Mouse (Mus musculus): ENCODE results near the gene C130026I21Rik. TPM values are rescaled to one million over a fixed set of nuclear protein-coding genes. Genes with fewer than 3 reads are reported as not detected.
"Not testable (repeated sequence)": the region's sequence is repeated elsewhere in the genome, so short reads cannot be mapped to it uniquely, and the experiment has no call there.

Gene C130026I21Rik
- total RNA-seq, 2 experiments from 2014 or later = 0.89 to 1.7 TPM

DNA sequence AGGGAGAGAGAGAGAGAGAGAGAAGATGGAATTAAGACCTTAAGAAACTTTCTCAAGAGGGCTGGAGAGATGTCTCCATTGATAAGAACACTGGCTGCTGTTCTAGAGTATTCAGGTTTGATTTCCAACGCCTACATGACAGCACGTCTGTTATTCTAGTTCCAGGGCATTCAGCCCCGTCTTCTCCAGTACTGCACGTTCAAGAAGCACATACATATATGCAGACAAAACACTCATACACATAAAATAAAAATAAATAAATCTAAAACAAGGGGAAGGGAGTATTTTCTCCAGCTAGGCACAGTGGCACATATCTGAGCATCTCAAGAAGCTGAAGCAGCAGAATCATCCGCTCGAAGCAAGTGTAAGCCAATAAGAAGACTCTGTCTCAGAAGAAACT lies 234.6 kb downstream of the C130026I21Rik start:
- DNase-seq (ENCODE audit: low spot score in 2 of 2) = not testable (repeated sequence)

DNA sequence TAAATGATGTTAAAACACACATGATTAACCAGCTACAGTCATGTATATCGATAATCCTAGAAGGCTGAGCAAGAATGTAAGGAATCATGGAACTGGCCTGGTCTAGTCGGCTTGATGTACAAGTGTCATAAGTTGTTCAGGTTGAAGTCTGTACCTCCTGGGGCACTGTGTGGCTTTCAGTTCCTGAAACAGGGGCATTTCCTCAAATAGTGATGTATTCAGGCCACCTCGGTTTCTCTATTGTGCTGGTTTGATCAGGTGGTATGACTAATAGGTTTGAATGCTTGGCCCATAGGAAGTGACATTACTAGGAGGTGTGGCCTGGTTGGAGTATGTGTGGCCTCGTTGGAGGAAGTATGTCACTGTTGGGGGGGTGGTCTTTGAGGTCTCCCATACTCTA lies 236.0 kb downstream of the C130026I21Rik start:
- not testable (repeated sequence) for DNase-seq (ENCODE audit: low spot score in 2 of 2)

DNA sequence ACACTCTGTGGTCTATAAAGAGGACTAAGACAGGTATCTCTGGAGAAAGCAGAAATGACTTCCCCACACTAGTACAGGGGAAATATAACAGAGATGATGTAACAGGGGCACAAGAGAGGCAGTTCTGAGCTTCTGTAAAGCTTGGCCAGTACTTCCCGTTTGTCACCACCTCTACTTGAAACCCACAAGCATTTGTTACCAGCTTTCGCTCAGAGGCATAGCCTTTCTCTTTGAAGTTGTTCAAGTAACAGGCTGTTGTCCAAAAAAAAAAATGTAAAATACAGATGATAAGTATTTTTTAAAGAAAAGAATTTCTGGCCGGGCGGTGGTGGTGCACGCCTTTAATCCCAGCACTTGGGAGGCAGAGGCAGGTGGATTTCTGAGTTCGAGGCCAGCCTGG lies 236.8 kb downstream of the C130026I21Rik start:
- not testable (repeated sequence) for DNase-seq (ENCODE audit: low spot score in 2 of 2)

DNA sequence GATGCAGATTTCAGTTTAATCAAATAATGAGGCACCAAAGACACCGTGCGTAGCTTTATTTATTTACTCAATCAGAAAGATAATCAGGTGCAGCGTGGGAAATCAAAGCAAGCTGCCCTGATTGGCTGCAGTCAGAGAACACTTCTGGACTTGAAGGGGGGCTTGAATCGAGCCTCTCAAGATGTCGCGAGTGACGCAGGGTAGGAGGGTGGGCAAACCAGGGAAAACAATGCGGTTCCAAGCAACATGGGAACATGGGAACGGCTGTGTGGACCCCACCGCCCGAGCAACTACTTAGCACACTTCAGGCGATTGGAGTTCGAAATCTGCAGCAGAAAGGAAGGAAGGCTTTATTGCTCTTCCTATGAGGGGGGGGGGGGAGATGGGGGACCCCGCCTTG lies 240.2 kb downstream of the C130026I21Rik start:
- DNase-seq (ENCODE audit: low spot score in 2 of 2) = not testable (repeated sequence)

DNA sequence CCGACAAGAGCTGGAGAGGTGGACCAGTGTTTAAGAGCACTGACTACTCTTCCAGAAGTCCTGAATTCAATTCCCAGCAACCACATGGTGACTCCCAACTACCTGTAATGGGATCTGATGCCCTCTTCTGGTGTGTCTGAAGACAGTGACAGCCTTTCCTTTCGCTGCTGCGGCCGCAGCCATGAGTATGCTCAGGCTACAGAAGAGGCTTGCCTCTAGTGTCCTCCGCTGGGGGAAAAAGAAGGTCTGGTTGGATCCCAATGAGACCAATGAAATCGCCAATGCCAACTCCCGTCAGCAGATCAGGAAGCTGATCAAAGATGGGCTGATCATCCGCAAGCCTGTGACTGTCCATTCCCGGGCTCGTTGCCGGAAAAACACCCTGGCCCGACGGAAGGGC lies 258.4 kb downstream of the C130026I21Rik start:
- not testable (repeated sequence) for DNase-seq (ENCODE audit: low spot score in 2 of 2)

DNA sequence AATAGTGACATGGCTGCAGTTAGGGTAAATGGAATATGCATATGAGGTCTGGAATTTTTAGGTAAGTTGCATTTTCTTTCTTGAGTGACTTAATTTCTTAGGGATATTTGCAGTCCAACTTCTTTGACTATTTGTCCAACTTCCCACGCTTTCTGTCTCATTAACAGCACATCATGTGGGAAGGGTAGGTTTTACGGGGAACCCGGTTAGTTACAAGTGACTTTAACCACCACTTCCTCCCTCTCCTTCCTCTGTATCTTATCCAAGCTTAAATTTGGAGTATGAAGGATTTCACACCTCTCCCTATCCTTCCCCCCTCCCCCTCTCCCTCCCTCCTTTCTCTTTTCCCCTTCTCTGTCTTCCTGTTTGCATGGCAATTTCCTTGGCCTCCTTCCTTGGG lies 259.4 kb downstream of the C130026I21Rik start:
- not testable (repeated sequence) for DNase-seq (ENCODE audit: low spot score in 2 of 2)

DNA sequence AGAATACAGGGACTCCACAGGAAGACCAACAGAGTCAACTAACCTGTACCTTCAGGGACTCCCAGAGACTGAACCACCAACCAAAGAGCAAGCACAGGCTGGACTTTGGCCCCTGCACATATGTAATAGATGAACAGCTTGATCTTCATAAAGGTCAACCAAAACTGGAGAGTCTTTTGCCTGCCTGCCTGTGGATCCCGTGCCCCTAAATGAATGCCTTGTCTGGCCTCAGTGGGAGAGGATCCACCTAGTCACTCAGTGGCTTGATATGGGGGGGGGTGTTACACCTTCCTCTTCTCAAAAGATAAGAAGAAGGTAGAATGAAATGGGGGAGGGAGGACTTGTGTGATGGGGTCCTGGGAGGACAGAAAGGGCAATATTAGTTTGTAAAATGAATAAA lies 262.6 kb downstream of the C130026I21Rik start:
- not testable (repeated sequence) for DNase-seq (ENCODE audit: low spot score in 2 of 2)

DNA sequence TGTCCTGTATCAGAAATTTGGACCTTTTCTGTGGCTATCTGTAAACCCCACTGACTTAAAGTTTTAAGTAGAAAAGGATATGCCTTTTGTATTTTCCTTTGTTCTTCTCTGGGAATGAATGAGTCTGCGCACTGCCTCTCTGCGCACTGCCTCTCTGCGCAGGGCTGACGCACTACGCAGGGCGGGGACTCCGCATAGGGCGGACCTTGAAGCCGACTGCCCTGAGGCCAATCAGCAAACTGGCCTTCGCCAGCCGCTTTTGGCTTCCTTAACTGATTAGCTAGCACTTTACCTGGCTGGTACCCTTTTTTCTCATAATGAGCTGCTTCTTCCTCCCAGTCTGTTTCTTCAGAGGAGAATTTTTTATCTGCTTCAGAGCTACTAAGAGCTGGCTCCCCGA lies 271.1 kb downstream of the C130026I21Rik start:
- not testable (repeated sequence) for DNase-seq (ENCODE audit: low spot score in 2 of 2)

DNA sequence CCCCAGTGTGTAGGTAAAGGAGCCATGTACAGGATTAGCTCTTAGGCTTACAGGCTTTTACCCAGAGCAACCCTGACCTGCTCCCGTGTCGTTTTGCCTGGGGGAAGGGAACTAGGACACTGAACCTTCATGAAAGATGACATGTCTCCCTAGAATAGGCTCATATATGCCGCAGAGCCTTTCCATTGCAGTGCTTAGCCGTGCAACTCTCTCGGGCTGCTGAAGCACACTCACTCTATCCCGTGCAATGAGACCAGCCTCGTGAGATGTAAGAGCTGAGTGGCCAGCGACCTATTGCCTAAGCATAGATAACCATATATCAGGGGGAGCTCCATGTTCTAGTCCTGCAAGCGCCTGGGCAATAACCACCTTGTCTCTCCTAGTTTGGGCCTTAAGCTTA lies 274.1 kb downstream of the C130026I21Rik start:
- DNase-seq (ENCODE audit: low spot score in 2 of 2) = not testable (repeated sequence)

DNA sequence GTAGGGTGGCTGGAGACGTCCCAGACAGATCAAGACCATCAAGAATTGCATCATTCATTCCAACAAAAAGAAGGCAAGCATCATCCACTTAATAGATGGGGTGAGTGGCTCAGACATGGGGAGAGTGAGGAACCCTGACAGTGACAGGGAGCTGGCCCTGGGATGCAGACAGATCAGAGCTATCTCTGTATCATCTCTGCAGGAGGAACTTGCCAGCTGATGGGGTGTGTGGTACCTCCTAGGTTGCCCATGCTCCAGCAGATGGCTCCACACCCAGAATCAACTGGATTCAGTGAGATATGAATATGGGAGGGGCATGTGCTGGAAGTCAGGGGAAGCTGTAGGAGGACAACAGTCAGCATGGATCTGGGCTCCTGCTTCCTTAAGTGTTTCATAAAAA lies 275.9 kb downstream of the C130026I21Rik start:
- DNase-seq (ENCODE audit: low spot score in 2 of 2) = not testable (repeated sequence)

DNA sequence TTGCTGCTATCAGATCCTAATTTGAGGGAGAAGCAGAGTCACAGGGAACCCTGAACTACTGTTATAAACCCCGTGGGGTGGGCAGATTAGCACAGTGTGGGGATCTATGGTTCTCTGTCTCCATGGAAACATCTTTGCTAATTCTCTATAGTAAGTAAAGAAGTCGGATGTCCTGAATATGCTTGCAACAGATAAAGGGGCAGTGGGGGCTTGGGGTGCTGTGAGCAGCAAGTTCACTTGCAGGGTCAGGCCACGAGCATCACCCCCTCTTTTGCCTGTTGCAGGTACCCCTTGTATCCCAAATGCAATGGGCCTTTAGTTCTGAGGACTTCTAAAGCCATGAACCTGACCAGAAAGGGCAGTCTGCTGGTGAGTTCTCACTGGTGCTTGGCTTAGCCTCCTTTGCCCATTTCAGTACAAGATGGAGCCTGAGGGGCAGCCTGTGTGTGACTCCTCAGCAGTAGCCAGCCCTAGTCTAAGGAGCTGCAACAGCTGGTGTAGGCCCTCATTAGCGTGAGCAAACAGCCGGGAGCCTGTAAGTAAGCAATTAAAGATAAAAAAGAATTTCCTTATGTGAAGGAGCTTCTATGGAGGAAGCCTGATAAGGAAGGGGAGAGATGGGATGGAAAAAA lies 276.6 kb downstream of the C130026I21Rik start:
- not testable (repeated sequence) for DNase-seq (ENCODE audit: low spot score in 2 of 2)

DNA sequence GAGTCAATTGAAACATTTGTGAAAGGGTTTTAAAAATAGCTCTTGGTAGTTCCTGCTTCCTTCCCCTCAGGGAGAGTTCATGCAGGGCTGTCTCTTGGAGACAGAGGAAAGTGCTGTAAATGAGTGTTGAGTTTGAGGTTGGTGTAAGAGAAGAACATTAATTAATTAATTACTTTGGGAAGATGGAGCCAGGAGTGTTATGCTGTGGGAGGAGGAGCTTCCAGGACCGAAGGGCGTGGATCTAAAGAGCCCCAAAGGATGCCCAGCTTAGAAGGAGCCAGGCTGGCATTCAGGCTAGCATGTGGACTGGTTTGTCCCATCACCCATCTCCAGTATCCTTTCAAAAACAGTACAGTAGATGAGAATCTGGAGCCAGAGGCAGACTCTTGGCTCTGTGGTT lies 277.1 kb downstream of the C130026I21Rik start:
- not testable (repeated sequence) for DNase-seq (ENCODE audit: low spot score in 2 of 2)

DNA sequence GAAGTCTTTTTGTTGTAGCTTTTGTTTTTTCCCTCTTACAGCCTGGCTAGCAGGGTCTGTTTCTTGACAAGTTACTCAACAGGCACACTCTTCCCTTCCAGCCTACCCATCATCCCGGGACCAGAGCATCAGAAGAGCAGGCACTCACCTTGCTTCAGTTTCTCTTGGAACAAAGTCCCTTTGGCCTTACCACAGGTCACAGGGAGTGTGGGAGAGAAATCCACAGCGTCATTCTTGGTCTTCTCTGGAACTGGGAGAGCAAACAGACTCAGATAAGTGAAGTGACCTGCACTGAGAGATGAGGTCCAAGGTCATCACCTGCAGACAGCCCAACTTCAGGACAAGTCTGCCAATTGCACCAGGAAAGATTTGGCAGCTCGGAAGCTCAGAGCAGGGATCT lies 277.5 kb downstream of the C130026I21Rik start:
- not testable (repeated sequence) for DNase-seq (ENCODE audit: low spot score in 2 of 2)

DNA sequence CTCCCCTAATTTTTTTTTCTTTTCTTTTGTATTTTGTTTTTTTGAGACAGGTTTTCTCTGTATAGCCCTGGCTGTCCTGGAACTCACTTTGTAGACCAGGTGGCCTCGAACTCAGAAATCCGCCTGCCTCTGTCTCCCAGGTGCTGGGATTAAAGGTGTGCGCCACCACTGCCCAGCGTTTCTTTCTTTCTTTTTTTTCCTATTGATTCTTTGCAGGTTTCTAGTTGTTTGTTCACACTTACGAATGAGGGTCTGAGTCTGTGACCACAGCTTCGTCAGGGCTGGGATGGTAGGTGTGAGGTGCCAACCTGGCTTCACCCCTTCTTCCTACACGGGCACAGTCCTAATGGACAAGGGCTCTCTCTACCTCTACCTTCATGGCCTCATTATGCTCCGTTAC lies 281.3 kb downstream of the C130026I21Rik start:
- DNase-seq (ENCODE audit: low spot score in 2 of 2) = not testable (repeated sequence)

DNA sequence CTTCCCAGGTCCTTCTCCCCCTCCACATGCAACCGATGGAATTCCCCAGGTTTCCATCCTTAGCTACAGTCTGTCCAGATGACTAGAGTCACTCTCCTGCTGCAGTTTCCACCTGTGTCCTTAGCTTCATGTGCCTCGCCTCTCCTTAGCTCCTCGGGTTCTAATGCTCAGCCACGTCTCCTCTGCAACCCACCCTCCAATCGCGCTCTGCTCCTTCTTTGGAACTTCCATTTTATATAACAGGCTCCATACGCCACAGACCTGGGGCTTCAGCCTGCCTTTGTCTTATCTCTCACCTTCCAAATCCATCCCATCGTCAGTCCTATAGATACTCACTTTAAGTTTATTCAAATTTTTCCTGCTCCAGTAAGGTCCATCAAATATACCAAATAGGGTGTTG lies 282.6 kb downstream of the C130026I21Rik start:
- DNase-seq (ENCODE audit: low spot score in 2 of 2) = not testable (repeated sequence)

DNA sequence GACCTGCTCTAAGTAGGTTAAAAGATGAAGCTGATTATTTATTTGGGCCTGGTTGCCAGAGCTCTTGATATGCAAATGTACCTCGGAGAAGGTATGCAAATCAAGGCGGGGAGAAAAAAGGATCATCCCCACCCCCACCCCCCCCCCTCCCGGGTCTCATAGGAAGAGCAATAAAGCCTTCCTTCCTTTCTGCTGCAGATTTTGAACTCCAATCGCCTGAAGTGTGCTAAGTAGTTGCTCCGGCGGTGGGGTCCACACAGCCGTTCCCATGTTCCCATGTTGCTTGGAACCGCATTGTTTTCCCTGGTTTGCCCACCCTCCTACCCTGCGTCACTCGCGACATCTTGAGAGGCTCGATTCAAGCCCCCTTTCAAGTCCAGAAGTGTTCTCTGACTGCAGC lies 308.6 kb downstream of the C130026I21Rik start:
- DNase-seq (ENCODE audit: low spot score in 2 of 2) = not testable (repeated sequence)

DNA sequence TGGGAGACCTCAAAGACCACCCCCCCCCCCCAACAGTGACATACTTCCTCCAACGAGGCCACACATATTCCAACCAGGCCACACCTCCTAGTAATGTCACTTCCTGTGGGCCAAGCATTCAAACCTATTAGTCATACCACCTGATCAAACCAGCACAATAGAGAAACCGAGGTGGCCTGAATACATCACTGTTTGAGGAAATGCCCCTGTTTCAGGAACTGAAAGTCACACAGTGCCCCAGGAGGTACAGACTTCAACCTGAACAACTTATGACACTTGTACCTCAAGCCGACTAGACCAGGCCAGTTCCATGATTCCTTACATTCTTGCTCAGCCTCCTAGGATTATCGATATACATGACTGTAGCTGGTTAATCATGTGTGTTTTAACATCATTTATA lies 312.7 kb downstream of the C130026I21Rik start:
- DNase-seq (ENCODE audit: low spot score in 2 of 2) = not testable (repeated sequence)

DNA sequence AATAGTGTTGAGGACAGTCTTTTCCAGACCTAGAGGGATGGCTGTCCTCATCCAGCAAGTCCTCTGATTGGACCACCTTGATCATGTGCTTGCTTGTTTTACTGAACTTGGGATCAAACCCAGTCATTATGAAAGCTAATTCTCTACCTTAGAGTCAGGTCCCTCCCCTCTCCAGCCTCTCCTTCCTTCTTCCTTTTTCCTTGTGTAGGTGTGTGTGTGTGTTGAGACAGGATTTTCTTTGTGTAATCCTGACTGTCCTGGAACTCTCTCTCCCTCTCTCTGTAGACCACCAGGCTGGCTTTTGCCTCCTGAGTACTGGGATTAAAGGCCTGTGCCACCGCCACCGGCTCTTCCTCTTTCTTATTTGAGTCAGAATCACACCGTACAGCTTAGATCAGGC lies 313.6 kb downstream of the C130026I21Rik start:
- peak in 1 of 2 experiments; percentile 2 for DNase-seq (ENCODE audit: low spot score in 2 of 2)

DNA sequence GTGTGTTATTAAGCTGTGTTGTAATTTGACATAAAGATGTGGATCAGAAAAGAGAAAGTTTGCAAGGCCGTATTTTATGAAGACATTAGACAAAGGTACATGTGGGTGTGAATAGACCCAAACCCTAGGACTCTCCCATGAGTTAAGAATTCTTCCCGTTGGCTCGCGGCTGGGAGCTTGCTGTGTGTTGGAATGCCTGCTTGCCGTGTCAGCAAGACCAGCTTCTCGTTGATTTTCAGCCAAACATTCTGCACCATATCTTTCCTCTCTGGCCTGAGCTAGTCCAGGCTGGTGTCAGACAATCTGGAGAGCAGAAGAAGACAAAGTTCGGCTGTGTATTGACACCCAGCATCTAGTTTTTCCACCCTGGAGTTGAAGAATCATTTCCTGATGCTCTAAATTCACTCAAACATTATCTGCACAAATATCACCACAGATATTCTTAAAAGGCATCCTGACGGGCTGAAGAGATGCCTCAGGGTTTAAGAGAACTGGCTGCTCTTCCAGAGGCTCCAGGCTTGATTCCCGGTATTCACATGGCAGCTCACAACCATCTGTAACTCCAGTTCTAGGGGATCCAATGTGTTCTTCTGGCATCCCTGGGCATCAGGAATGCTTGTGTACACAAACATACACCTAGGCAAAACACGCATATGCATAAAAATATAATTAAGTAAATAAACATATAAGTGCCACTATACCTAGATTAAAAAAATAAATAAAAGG lies 317.7 kb downstream of the C130026I21Rik start:
- no peak for DNase-seq (ENCODE audit: low spot score in 2 of 2)

DNA sequence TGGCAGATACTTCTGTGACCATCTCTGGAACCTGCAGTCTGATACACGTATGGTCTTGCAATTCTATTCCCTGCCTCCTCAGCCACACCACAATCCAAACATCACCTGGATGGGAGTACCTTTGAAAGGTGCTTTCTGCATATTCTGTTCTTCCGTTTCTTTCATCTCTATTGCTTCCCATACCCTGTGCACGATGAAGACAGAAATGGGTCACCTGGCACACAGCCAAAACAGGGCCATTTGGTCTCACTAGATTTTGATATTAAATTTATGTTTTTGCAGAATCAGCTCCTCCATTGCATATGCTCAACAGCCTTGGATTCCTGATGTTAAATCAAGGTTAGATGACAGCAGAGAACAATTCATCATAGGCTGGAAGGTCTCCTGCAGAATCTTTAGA lies 318.8 kb downstream of the C130026I21Rik start:
- peak in 1 of 2 experiments; percentile 36 for DNase-seq (ENCODE audit: low spot score in 2 of 2)

DNA sequence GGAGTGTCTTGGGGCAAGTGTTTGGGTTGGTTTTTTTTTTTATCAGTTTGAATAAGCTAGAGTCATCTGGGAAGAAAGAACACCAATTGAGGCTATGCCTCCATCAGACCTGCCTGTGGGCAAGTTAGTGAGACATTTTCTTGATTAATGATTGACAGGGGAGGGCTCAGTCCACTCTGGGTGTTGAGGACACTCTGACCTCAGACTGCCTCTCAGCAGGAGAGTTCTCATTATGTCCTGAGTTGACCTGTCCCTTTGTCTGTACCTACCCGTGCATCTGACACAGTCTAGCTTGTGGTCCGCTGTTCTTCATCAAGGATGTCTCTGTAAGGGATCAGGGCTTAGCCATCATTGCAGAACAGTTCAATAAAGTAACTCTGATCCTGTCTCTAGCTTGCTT lies 323.0 kb downstream of the C130026I21Rik start:
- DNase-seq (ENCODE audit: low spot score in 2 of 2) = peak in 1 of 2 experiments; percentile 8

DNA sequence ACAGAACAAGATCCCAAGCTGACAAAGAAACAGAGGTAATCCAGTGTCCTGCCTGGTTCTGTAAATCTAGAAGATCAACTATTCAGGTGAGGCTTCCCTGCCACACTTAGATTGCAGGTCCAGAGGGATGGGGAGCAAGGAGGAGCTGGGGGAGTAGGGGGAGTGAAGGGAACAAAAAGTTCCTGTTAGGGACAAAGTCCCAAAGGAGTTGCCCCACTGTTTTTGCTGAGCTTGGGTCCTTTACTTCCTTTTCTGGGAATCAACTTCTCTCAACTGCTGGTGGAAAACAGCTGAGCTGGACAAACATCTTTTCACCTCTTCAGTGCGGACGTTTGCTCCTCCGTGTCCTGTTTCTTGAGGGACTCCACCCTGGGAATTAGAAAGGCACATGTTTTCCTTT lies 324.4 kb downstream of the C130026I21Rik start:
- no peak for DNase-seq (ENCODE audit: low spot score in 2 of 2)

DNA sequence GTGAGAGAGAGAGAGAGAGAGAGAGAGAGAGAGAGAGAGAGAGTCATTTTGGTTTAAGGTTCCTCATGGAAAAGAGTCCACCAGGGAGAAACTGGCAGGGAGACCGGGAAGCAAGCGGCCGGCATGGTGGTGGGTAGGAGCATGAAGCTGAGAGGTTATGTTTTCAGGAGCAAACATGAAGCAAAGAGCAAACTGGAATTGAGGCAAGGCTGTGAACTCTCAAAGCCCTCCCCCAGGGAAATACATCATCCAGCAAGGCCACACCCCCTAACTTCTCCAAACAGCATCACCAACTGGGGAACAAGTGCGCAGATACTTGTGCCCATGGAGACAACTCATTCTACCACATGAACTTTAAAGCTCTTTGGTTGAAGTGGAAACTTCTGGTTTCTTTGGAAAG lies 326.8 kb downstream of the C130026I21Rik start:
- no peak for DNase-seq (ENCODE audit: low spot score in 2 of 2)

Measured in adrenal gland, adult 18-20 months (tissue).